Mouse (Mus musculus): Measurements from ENCODE around the gene Zfp503. TPM values are rescaled to one million over a fixed set of nuclear protein-coding genes. Genes with fewer than 3 reads are reported as not detected.
A peak's percentile ranks its signal among the peaks of the same experiment; 100 is the strongest.

The Zfp503 gene
- polyA plus RNA-seq, 1 experiment from 2014 or later = 40.3 TPM

DNA sequence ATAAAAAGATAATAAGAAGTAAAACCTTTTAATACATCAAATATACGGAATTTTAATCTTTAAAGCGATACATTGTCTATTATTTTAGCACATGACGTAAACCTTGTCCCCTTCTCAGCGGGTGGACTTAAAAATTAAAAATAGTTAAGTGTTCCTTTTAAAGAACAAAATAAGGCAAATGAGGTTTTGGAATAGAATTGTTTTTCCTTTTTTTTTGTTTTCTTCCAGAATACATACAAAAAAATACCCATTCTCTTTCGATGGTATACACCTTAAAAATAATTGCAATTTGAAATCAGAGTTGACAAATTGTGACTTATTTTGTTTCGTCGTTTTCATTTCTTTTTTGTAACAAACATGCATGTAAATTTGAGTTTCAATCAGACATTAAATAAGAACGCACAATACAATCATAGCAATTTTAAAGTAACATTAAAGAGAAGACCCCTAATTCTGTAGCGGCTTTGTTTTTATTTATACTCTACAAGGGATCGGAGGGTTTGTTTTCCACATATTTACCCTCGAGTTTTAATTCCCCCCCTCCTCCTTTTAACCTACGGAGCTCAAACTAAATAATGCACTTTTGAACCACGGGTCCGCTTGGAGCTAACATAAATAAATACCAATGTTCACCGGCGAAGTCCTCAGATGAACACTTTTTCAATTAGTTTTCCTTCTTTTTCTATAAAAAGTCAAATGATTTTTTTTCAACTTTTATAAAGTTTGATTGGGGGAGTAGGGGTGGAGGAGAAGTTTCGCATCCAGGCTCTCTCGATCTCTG is 5.3 kb downstream of the Zfp503 start:
- H3K4me3 ChIP-seq = peak overlapping the region; percentile 84
- H3K27me3 ChIP-seq = peaks cover 8% of the 10 kb centered on the region; the same call in 1 of the 2 replicates
- H3K9ac ChIP-seq = peak overlapping the region; percentile 95
- no peak for ATAC-seq (ENCODE audit: insufficient number of reproducible peaks, insufficient read depth, low FRiP score, low TSS enrichment)
- H3K4me2 ChIP-seq (replicated peaks) = peak overlapping the region; percentile 75
- 6% methylated on average over 18 of the region's 18 CpGs for WGBS
- H3K27ac ChIP-seq = peak overlapping the region; percentile 98
- H3K9me3 ChIP-seq = no peaks in the 10 kb centered on the region
- peaks cover 11% of the 10 kb centered on the region for H3K36me3 ChIP-seq
- H3K4me1 ChIP-seq = peaks cover 25% of the 10 kb centered on the region

DNA sequence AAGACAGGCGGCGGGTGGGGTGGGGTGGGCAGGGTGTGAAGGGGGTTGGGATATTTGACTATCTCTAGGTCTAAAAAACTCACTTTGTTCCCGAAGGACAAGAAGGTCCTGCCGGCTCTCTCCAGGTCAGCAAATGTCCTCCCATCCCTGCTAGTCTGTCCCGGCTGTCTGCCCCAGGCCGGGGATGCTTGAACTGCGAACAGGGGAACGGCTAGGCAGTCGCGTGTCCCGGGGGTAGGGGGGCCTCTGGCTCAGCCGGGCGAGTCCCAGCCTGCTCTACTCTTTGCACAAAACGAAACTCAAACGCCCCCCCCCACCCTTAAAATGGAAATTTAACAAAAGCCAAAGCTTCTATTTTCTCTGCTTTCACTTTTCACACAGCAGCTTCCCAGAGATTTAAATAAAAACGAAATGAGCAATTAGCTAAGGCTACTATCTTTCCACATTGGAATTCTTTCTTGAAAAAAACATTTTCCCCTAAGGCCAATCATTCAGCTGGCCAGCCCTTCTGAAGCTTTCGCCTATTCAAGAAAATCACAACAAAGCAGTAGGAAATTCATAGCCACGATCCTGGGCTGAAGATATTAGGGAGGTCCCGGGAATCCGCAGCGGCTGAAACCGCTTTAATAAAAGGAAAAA is 6.0 kb downstream of the Zfp503 start:
- ATAC-seq (ENCODE audit: insufficient number of reproducible peaks, insufficient read depth, low FRiP score, low TSS enrichment) = no peak
- H3K9me3 ChIP-seq = no peaks in the 10 kb centered on the region
- H3K4me2 ChIP-seq (replicated peaks) = peak overlapping the region; percentile 67
- peak overlapping the region; percentile 83 for H3K27ac ChIP-seq
- H3K9ac ChIP-seq = peak overlapping the region; percentile 63
- peaks cover 25% of the 10 kb centered on the region for H3K4me1 ChIP-seq
- H3K27me3 ChIP-seq = peaks cover 8% of the 10 kb centered on the region; the same call in 1 of the 2 replicates
- H3K4me3 ChIP-seq = peak overlapping the region; percentile 39
- 2% methylated on average over 22 of the region's 22 CpGs for WGBS
- peaks cover 11% of the 10 kb centered on the region for H3K36me3 ChIP-seq

DNA sequence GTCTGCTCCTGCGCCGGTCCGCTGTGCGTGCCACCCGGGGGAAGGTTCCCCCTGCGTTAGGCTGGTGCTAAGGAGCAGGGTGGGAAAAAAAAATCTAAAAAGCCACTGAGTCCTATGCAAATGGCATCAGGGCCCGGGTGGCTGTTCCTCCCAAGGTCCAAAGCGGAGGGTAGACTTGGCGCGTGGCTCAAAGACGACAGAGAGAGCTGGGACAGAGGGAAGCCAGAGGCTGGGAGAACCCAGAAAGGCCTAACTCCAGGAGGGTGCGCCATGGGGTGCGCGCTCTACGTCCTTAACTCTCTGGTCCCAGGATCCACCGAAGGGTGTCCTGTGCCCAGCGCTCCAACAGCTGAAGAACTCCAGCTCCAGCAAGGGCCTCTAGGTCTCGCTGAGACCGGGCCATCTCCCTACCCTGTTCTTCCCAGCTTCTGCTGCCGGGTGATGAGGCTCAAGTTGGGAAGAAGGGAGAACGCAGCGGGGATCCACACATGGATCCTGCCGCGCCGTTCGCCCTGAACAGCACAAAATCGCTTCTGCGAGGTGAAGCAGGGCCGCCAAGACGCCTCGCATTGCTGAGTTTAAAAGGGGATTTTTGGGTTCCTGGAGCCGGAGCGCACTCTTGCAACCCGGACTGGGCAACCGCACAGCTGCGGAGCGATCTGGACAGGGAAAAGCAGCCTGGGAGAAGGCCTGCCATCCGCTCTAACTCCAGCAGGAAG is 6.7 kb downstream of the Zfp503 start:
- Histone ChIP-seq H3K4me3 (peak overlapping the region; percentile 39), H3K36me3 (peaks cover 11% of the 10 kb centered on the region), H3K27me3 (peaks cover 8% of the 10 kb centered on the region; the same call in 1 of the 2 replicates), H3K9ac (peak overlapping the region; percentile 63), H3K9me3 (no peaks in the 10 kb centered on the region), H3K4me2 (replicated peaks) (peak overlapping the region; percentile 67), H3K27ac (peak overlapping the region; percentile 83), H3K4me1 (peaks cover 25% of the 10 kb centered on the region)
- ATAC-seq (ENCODE audit: insufficient number of reproducible peaks, insufficient read depth, low FRiP score, low TSS enrichment) = no peak
- whole genome bisulfite sequencing = 4% methylated on average over 38 of the region's 38 CpGs

DNA sequence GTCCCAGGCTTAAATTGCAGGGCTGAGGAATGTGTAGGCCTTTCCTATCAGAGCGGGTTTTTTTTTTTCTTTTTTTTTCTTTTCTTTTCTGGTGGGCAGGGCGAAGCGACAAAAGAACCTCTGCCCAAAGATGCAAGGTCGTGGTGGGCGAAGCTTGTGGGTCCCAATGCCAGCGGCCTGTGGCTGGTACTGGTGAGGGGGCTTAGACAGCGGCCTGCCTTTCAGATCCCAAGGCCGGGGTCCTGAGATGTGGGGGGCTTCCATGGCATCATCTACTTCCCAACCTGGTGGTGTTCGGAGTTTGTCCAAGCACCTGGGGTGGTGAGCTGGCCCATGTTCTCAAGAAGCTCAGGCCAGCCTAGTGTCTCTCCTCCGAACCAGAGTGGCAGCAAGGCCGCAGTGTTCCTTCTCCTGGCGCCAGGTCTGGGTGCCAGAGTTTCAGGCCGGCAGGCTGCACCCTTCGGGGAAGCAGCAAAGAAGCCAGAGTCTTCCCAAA is 7.3 kb downstream of the Zfp503 start:
- ATAC-seq (ENCODE audit: insufficient number of reproducible peaks, insufficient read depth, low FRiP score, low TSS enrichment) = no peak
- Histone ChIP-seq H3K4me3 (peak overlapping the region; percentile 39), H3K4me2 (replicated peaks) (peak overlapping the region; percentile 67), H3K36me3 (peaks cover 11% of the 10 kb centered on the region), H3K9ac (peak overlapping the region; percentile 63), H3K4me1 (peaks cover 25% of the 10 kb centered on the region), H3K27ac (peak overlapping the region; percentile 83), H3K27me3 (peaks cover 8% of the 10 kb centered on the region; the same call in 1 of the 2 replicates), H3K9me3 (no peaks in the 10 kb centered on the region)
- WGBS = 14% methylated on average over 14 of the region's 14 CpGs

DNA sequence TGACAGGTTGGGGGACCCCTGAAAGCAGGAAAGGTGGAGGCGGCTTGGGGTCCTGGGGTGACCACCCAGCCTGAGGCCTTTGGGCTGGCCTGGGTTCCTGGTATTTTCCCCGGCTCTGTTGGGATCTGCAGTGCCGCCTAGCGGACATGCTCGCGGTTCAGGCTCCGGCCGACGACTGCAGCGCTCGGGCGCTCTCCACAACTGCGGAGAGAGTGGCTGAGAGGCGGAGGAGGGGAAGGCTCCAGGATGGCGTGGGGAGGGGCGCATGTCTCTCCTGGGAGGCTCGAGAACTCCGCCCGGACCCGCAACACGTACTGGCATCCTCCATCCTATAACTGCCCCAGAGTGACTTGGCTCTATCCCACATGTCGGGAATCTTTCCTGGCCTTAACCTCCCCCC is 7.9 kb downstream of the Zfp503 start:
- peaks cover 25% of the 10 kb centered on the region for H3K4me1 ChIP-seq
- under 1% methylated on average over 22 of the region's 22 CpGs for WGBS
- H3K4me2 ChIP-seq (replicated peaks) = peak overlapping the region; percentile 45
- H3K9me3 ChIP-seq = no peaks in the 10 kb centered on the region
- peak overlapping the region; percentile 27 for H3K4me3 ChIP-seq
- H3K27me3 ChIP-seq = peaks cover 8% of the 10 kb centered on the region; the same call in 1 of the 2 replicates
- peaks cover 11% of the 10 kb centered on the region for H3K36me3 ChIP-seq
- peak; percentile 79; the same call in 1 of the 2 replicates for ATAC-seq (ENCODE audit: insufficient number of reproducible peaks, insufficient read depth, low FRiP score, low TSS enrichment)
- no peak overlapping the region for H3K27ac ChIP-seq
- no peak overlapping the region for H3K9ac ChIP-seq

DNA sequence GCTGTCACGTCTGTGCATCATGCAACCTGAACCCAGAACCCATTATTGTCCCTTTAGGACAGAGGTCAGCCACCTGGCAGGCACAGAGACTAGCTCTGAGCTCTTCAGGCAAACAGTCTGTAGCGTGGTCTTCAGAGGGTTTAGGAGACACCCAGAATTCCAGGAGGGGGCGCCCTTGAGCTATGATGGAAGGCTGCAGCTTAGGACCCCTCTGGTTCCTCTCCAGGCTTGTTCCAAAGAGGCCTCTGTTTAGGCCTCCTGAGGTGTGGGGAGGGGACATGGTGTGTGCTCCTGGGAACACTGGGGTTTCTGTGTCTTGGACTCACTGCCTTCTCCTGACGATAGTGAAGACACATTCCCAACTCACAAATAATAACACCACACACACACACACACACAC is 20.4 kb downstream of the Zfp503 start:
- 10% methylated on average over 4 of the region's 4 CpGs for WGBS
- Histone ChIP-seq H3K27me3 (no peaks in the 10 kb centered on the region), H3K36me3 (no peaks in the 10 kb centered on the region), H3K9ac (no peak overlapping the region), H3K4me3 (no peak overlapping the region), H3K9me3 (no peaks in the 10 kb centered on the region), H3K27ac (no peak overlapping the region), H3K4me1 (no peaks in the 10 kb centered on the region), H3K4me2 (replicated peaks) (no peak overlapping the region)
- peak; percentile 81 for ATAC-seq (ENCODE audit: insufficient number of reproducible peaks, insufficient read depth, low FRiP score, low TSS enrichment)

DNA sequence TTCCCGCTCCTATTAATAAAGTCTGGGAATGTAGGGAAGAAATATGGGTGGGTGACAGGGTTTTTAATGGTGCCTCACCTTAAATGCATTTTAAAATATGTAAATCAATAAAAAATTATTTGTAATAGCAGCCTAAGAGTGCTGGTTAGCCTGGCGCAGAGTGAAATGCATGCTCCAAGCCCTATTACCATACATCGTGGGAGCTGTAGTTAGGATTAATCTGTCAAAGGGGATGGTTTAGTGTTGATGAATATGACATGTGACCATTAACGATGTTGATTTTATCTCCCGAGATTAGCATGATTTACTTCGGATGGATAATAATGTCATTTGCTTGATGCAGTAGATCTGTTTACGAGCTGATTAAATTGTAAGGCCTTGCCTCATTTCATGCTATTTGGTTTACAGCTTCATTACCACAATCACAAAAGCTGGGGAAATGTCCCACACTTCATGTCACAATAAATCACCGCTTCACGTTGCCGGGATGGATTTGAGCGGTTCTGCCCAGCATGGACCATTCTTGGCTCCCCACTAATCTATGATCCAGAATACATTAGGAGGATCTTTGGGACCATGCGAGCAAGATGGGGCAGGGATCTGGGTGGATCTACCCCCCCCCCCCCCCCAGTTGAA is 21.9 kb downstream of the Zfp503 start:
- 76% methylated on average over 12 of the region's 12 CpGs for WGBS
- Histone ChIP-seq H3K9me3 (no peaks in the 10 kb centered on the region), H3K27ac (no peak overlapping the region), H3K27me3 (no peaks in the 10 kb centered on the region), H3K4me3 (no peak overlapping the region), H3K4me1 (no peaks in the 10 kb centered on the region), H3K36me3 (no peaks in the 10 kb centered on the region), H3K4me2 (replicated peaks) (no peak overlapping the region), H3K9ac (no peak overlapping the region)
- no peak for ATAC-seq (ENCODE audit: insufficient number of reproducible peaks, insufficient read depth, low FRiP score, low TSS enrichment)

DNA sequence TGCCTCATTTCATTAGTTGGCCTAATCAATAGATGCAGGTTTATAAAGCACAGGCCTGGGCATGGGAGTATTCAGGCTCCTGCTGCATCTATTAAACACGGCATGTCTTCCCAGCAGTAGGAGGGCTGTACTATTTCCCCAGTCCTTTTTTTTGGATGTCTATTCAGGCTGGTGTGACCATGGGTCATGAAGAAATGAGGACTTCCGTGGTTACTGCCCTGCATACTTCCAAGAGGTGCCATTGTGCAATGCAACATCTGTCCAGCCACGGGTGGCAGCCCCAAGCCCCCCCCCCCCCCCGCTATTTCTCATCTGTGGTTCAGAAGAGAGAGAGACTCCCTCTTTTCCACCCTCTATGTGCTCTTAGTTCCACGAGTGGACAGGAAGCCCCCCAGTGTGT is 23.1 kb downstream of the Zfp503 start:
- Histone ChIP-seq H3K9me3 (no peaks in the 10 kb centered on the region), H3K9ac (no peak overlapping the region), H3K4me2 (replicated peaks) (no peak overlapping the region), H3K27ac (no peak overlapping the region), H3K36me3 (no peaks in the 10 kb centered on the region), H3K4me3 (no peak overlapping the region), H3K4me1 (no peaks in the 10 kb centered on the region), H3K27me3 (no peaks in the 10 kb centered on the region)
- no peak for ATAC-seq (ENCODE audit: insufficient number of reproducible peaks, insufficient read depth, low FRiP score, low TSS enrichment)
- WGBS = 59% methylated on average over 5 of the region's 5 CpGs

DNA sequence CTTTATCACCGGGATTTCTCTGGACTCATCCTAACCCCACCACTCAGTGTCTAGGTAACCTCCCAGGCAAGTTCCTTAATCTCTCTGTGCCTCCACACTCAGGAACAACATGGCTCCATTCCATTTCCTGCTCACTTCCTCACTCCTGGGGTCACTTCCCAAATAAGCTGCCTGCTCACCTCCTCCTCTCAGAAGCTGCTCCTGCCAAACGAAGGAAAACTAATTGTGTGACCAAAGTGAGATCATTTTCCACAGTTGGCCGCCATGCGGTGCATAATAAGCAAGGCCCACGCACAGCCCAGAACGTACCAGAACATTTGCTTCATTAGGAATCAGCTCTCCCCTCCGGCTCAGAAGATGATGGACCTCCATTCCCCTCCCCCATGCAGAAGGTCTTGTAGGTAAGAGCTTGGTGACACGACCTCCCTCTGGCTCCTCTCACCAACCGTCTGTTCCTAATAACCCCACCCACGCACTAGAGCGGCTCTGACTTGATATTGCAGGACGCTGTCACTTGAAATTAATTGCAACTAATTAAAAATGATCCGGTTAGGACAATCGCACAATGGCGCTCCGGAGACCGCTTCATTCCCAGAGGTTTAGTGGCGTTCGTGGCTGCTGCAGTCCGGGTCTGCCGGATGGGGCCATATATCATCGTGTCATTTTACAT is 26.9 kb downstream of the Zfp503 start:
- ATAC-seq (ENCODE audit: insufficient number of reproducible peaks, insufficient read depth, low FRiP score, low TSS enrichment) = no peak
- H3K4me2 ChIP-seq (replicated peaks) = no peak overlapping the region
- no peaks in the 10 kb centered on the region for H3K36me3 ChIP-seq
- 79% methylated on average over 22 of the region's 22 CpGs for WGBS
- H3K4me3 ChIP-seq = no peak overlapping the region
- H3K27me3 ChIP-seq = no peaks in the 10 kb centered on the region
- no peak overlapping the region for H3K9ac ChIP-seq
- H3K27ac ChIP-seq = no peak overlapping the region
- no peaks in the 10 kb centered on the region for H3K4me1 ChIP-seq
- H3K9me3 ChIP-seq = no peaks in the 10 kb centered on the region

DNA sequence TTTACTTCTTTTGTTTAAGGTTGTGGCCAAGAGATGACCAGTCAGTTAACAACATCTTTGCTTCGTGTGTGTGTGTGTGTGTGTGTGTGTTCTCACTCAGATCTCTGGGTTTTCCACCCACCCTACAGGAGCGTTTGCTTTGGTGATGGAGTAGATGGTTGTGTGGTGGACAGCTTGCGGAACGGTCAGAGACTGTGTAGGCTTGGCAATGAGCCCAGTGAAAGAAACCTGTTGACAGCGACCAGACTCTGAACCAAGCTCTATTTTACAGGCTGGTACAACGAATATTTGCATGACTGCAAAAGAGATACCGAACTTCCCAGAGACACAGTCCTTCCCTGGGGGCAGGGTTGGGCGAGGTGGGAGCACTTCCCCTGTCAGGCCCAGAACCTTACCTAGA is 30.2 kb downstream of the Zfp503 start:
- Histone ChIP-seq H3K4me1 (no peaks in the 10 kb centered on the region), H3K4me3 (no peak overlapping the region), H3K9ac (no peak overlapping the region), H3K27me3 (no peaks in the 10 kb centered on the region), H3K36me3 (no peaks in the 10 kb centered on the region), H3K9me3 (no peaks in the 10 kb centered on the region), H3K27ac (no peak overlapping the region), H3K4me2 (replicated peaks) (no peak overlapping the region)
- 76% methylated on average over 8 of the region's 8 CpGs for WGBS
- ATAC-seq (ENCODE audit: insufficient number of reproducible peaks, insufficient read depth, low FRiP score, low TSS enrichment) = no peak

DNA sequence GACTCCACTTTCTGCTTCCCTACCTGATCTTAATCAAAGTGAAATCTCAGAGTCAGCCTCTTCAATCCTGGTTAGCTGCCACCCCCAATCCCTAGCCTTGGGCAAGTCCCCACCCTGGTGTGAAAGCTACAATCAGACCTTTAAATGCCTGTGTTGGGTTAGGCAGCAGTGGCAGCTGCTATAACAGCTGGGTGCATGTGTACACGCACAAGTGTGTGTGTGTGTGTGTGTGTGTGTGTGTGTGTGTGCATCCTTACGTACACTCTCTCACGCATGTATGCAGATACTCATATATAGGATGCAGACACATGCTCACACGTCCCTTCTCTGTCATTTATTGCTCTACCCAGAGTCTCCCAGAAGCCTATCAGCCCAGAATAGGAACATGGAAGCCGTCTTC is 30.8 kb downstream of the Zfp503 start:
- Histone ChIP-seq H3K36me3 (no peaks in the 10 kb centered on the region), H3K4me1 (no peaks in the 10 kb centered on the region), H3K27me3 (no peaks in the 10 kb centered on the region), H3K27ac (no peak overlapping the region), H3K4me2 (replicated peaks) (no peak overlapping the region), H3K4me3 (no peak overlapping the region), H3K9ac (no peak overlapping the region), H3K9me3 (no peaks in the 10 kb centered on the region)
- WGBS = 86% methylated on average over 5 of the region's 5 CpGs
- no peak for ATAC-seq (ENCODE audit: insufficient number of reproducible peaks, insufficient read depth, low FRiP score, low TSS enrichment)

Data from embryonic facial prominence, embryonic 12.5 days (tissue).